Mouse (Mus musculus) embryonic facial prominence, embryonic 11.5 days (tissue): ENCODE data around the gene Tbk1. TPM values are rescaled to one million over a fixed set of nuclear protein-coding genes. Genes with fewer than 3 reads are reported as not detected.

Source experiments
- ATAC-seq: fragments of 200-750 bp; cut with Nextera tagmentation; replicated peaks from 2 replicates; pipeline ENCODE4 v1.8.0; 2017; ENCODE audit warnings: low read depth; ENCODE audit not compliant: insufficient number of reproducible peaks, low FRiP score, low TSS enrichment
- DNase-seq: peaks from one replicate; pipeline ENCODE4 v3.0.0-alpha.2; 2015; ENCODE audit warnings: low spot score
- H3K27ac ChIP-seq: fragments of 300-500 bp; sonication (generic); replicated peaks from 2 replicates; pipeline ENCODE4 v1.5.1; 2014; ENCODE audit warnings: mild to moderate bottlenecking, low read depth, low read length, control low read depth
- H3K27me3 ChIP-seq: fragments of 300-500 bp; sonication (generic); 2 replicates; pipeline ENCODE4 v1.6.1; 2014; ENCODE audit warnings: mild to moderate bottlenecking, low read length, moderate library complexity, mixed read lengths; ENCODE audit not compliant: control insufficient read depth, insufficient read depth
- H3K36me3 ChIP-seq: fragments of 300-500 bp; sonication (generic); replicated peaks from 2 replicates; pipeline ENCODE4 v1.6.1; 2014; ENCODE audit warnings: low read depth, mild to moderate bottlenecking, low read length, moderate library complexity, mixed read lengths; ENCODE audit not compliant: control insufficient read depth, insufficient read depth
- H3K4me1 ChIP-seq: fragments of 300-500 bp; sonication (generic); 2 replicates; pipeline ENCODE4 v1.6.1; 2014; ENCODE audit warnings: low read length, mixed read lengths; ENCODE audit not compliant: control insufficient read depth, insufficient read depth
- H3K4me2 ChIP-seq: fragments of 300-500 bp; sonication (generic); 2 replicates; pipeline ENCODE4 v1.6.1; 2014; ENCODE audit warnings: low read depth, mild to moderate bottlenecking, control low read depth, low read length, moderate library complexity
- H3K4me3 ChIP-seq: fragments of 300-500 bp; sonication (generic); 2 replicates; pipeline ENCODE4 v1.5.1; 2014; ENCODE audit warnings: low read depth, low read length, control low read depth
- H3K9ac ChIP-seq: fragments of 300-500 bp; sonication (generic); replicated peaks from 2 replicates; pipeline ENCODE4 v1.6.1; 2014; ENCODE audit warnings: mild to moderate bottlenecking, control low read depth, low read length
- H3K9me3 ChIP-seq: fragments of 300-500 bp; sonication (generic); replicated peaks from 2 replicates; pipeline ENCODE4 v1.6.1; 2016; ENCODE audit warnings: mild to moderate bottlenecking, low read length, inconsistent platforms, mixed read lengths; ENCODE audit not compliant: control insufficient read depth
- WGBS: fragments of 180-500 bp; shearing (Covaris S2); extraction: QIAGEN DNeasy Blood & Tissue Kit; methylation state at CpG from one replicate; pipeline ENCODE4 v1.1.7; 2014; 5-methylcytosine and 5-hydroxymethylcytosine counted together
- polyA plus RNA-seq: library from polyadenylated mRNA; unstranded; fragments of >200 nt; fragmentation: Nextera tagmentation; extraction: Ambion mirVana; gene quantifications from 2 replicates; pipeline ENCODE4 v1.2.1, GENCODE M21; 2014

The Tbk1 gene
- polyA plus RNA-seq, 1 experiment from 2014 or later: 35.2 TPM

DNA sequence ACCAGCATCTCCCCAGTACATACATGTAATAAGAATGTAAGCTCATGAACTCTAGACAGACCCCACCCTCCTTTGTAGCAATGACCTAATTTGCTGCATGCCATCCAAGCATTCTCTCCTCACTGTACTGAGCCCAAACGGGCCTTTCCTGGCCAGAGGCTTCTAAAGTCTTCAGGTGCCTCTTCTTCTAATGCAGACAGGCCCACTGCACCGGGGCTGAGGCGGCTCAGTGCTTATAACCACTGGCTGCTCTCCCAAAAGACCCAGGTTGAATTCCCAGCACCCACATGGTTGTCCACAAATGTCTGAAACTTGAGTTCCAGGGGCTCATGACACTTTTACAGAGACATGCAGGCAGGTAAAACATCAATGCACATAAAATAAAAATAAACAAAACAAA, 15.6 kb downstream of the Tbk1 start:
- no peak for DNase-seq
- ATAC-seq: no peak
- Histone ChIP-seq H3K36me3 (peaks cover 10% of the 10 kb centered on the region), H3K9me3 (no peaks in the 10 kb centered on the region), H3K27ac (no peak overlapping the region), H3K9ac (no peak overlapping the region), H3K4me3 (no peak overlapping the region), H3K4me1 (no peaks in the 10 kb centered on the region), H3K27me3 (no peaks in the 10 kb centered on the region), H3K4me2 (no peak overlapping the region)
- WGBS: 92% methylated on average over 3 of the region's 3 CpGs

DNA sequence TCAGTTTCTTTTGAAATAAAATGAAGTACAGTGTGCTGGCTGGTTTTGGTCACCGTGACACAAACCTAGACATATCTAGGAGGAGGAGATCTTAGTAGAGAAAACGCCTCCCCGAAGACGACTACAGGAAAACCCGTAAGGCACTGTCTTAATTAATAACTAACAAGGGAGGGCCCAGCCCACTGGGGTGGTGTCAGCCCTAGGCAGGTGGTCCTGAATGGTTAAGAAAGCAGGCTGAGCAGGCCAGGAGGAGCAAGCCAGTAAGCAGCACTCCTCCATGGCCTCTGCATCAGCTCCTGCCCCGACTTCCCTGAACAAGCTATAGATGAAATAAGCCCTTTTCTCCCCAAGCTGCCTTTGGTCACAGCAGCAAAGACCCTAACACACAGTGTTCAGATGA, 16.8 kb downstream of the Tbk1 start:
- no peak overlapping the region for H3K4me3 ChIP-seq
- peaks cover 9% of the 10 kb centered on the region for H3K36me3 ChIP-seq
- ATAC-seq: no peak
- H3K27me3 ChIP-seq: no peaks in the 10 kb centered on the region
- WGBS: 81% methylated on average over 6 of the region's 6 CpGs
- no peaks in the 10 kb centered on the region for H3K9me3 ChIP-seq
- H3K27ac ChIP-seq: no peak overlapping the region
- DNase-seq: no peak
- no peak overlapping the region for H3K4me2 ChIP-seq
- H3K4me1 ChIP-seq: no peaks in the 10 kb centered on the region
- H3K9ac ChIP-seq: no peak overlapping the region

DNA sequence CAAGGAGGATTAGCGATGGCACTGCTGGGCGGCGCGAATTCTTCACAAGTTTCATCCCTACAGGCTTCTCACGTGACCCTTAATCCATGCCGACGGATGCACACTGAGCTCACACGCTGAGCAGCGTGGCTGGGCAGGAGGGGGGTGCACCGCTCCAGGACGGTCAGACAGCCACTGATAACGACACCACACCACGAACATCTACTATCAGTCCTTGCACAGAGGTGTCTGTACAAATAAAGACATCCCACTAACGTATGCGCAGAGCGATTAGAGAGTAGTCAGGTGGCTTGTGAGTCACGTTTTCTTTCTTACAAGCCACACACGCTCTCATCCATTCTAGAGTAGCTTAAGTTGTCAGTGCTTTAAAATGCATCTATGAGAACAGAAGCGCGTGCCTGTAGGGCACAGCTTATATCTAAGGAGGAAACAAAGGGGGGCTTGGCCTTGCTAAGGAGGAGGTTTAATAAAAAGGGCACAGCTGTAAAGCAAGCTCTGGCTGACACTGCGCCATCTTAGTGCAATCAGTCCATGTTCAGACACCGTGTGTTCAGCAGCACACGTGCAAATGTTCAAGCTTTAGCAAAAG, 17.5 kb downstream of the Tbk1 start:
- peak; percentile 67 for DNase-seq
- H3K9me3 ChIP-seq: no peaks in the 10 kb centered on the region
- H3K9ac ChIP-seq: no peak overlapping the region
- 11% methylated on average over 23 of the region's 23 CpGs for WGBS
- no peak overlapping the region for H3K4me3 ChIP-seq
- H3K27me3 ChIP-seq: no peaks in the 10 kb centered on the region
- H3K27ac ChIP-seq: no peak overlapping the region
- no peak overlapping the region for H3K4me2 ChIP-seq
- ATAC-seq: peak; percentile 90
- H3K36me3 ChIP-seq: peaks cover 6% of the 10 kb centered on the region
- no peaks in the 10 kb centered on the region for H3K4me1 ChIP-seq

DNA sequence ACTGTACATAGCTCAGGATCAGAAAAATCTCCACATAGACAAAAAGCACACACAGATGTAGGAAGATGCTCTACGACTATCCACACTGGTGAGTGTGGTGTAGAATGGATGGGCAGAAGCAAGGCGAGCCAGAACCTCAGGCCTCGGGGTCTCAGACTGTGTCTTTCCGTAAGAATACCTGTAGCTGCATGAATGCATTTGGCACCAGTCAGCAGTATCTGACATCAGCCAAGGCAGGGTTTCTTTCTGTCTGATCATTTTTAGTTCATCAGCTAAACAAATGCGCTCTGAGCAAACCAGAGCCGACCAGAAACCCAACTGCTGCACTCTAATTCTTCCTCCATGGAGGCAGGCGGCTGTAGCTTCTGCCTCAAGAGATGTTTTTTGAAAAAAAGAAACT, 18.1 kb downstream of the Tbk1 start:
- DNase-seq (no peak), ATAC-seq (no peak)
- Histone ChIP-seq H3K9ac (no peak overlapping the region), H3K27ac (no peak overlapping the region), H3K9me3 (no peaks in the 10 kb centered on the region), H3K36me3 (peaks cover 6% of the 10 kb centered on the region), H3K4me3 (no peak overlapping the region), H3K4me2 (no peak overlapping the region), H3K4me1 (no peaks in the 10 kb centered on the region), H3K27me3 (no peaks in the 10 kb centered on the region)
- WGBS: 66% methylated on average over 7 of the region's 7 CpGs

DNA sequence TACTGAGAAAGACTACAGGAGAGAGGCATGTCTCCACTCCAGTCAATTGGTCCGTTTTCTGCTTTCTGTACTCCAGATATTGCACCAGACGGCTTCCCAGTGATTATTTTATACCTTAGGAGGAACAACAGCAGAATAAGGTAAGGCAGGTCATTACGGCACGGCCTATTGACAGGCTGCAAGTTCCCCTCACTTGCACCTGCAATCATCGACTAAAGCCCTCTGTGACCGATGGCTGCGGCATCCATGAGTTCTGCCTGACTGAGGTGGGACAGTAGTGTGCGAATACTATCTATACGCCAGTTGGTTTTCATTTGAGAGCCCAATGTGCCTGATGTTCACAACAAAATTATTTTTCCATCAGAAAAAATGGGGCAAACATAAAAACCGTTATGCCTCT, 18.6 kb downstream of the Tbk1 start:
- Histone ChIP-seq H3K27ac (no peak overlapping the region), H3K36me3 (peaks cover 6% of the 10 kb centered on the region), H3K4me2 (no peak overlapping the region), H3K9me3 (no peaks in the 10 kb centered on the region), H3K27me3 (no peaks in the 10 kb centered on the region), H3K9ac (no peak overlapping the region), H3K4me1 (no peaks in the 10 kb centered on the region), H3K4me3 (no peak overlapping the region)
- no peak for DNase-seq
- 92% methylated on average over 10 of the region's 10 CpGs for WGBS
- ATAC-seq: no peak

DNA sequence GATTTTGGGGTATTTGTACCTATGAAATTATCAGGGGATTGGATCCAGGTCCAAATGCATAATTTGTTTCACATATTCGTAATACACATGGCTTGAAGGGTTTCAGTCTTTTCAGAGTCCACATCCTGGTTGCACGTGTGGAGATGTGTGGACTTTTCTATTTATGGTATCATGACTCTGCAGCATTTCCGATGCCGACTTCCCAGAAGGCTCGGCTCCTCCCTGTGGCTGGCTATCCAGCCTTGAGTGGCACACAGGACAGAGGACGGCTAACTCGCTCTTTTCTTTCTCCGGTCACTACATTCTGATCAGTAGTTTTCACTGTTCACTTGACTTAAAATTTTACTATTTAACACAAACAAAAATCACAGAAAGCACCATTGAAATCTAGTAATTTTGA, 22.1 kb downstream of the Tbk1 start:
- ATAC-seq: no peak
- no peak for DNase-seq
- Histone ChIP-seq H3K36me3 (no peaks in the 10 kb centered on the region; the same call in 1 of the 2 replicates), H3K27me3 (no peaks in the 10 kb centered on the region), H3K9me3 (no peaks in the 10 kb centered on the region), H3K4me2 (no peak overlapping the region), H3K27ac (no peak overlapping the region), H3K4me1 (no peaks in the 10 kb centered on the region), H3K4me3 (no peak overlapping the region), H3K9ac (no peak overlapping the region)
- 88% methylated on average over 8 of the region's 8 CpGs for whole genome bisulfite sequencing

DNA sequence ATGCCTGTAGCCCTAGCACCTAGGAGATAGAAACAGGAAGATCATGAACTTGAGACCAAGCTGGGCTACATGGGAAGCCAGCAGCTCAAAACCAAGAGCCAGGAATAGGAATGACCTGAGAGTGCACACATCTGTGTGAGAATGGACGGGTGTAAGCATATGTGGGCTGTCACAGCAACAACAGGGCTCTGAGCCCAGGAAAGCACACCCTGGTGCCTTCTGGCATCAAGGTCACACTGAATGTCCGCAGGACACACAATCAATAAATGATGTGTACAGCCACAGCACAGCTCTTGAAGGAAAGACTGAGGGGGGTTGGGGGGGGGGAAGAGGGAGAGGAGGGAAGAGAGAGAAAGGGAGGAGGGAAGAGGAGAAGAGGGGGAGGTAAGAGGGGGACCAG, 28.4 kb downstream of the Tbk1 start:
- peaks cover 2% of the 10 kb centered on the region for H3K36me3 ChIP-seq
- WGBS: 81% methylated on average over 2 of the region's 2 CpGs
- no peak for DNase-seq
- no peak overlapping the region for H3K4me2 ChIP-seq
- no peaks in the 10 kb centered on the region for H3K9me3 ChIP-seq
- no peak overlapping the region for H3K27ac ChIP-seq
- ATAC-seq: no peak
- no peaks in the 10 kb centered on the region for H3K4me1 ChIP-seq
- H3K9ac ChIP-seq: no peak overlapping the region
- no peaks in the 10 kb centered on the region for H3K27me3 ChIP-seq
- H3K4me3 ChIP-seq: no peak overlapping the region

DNA sequence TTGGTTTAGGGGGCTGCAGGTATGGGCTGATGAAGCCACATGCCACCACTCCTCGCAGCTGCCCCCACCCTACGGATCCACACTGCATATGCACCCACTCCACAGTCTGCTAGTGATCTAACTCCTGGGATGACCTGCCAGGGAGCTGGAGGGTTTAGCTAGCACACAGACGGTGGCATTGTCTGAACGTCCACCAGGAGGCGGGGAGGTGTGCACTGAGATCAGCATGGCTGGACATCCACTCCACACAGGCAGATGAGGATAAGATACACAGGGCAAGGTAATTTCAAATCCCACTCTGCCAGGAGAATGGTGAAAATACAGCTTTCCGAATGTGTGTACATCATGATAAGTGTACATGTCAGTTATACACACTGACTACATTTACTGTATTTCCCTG, 30.3 kb downstream of the Tbk1 start:
- Histone ChIP-seq H3K4me1 (no peaks in the 10 kb centered on the region), H3K27ac (no peak overlapping the region), H3K9me3 (no peaks in the 10 kb centered on the region), H3K4me3 (no peak overlapping the region), H3K4me2 (no peak overlapping the region), H3K27me3 (no peaks in the 10 kb centered on the region), H3K36me3 (peaks cover 5% of the 10 kb centered on the region), H3K9ac (no peak overlapping the region)
- WGBS: 77% methylated on average over 6 of the region's 6 CpGs
- DNase-seq (no peak), ATAC-seq (no peak)
